In the genomic region with DNA sequence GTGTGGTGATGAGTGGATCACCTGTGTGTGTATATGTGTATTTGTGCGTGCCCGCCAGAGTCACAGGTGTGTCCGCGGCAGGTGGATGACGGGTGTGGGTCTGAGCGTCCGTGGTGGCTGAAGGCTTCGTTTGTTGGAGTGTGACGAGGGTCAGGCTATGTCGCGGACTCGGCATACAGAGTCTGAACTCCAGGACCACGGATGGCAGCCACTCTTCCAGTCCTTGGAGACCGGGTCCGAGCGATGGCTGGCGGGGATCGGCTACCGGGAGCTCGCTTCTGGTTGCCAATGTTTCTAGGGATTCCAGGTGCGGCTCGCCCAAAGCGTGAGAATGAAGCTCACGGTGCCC, we compare ENCODE assay signal across 8 mouse cellular contexts. TPM values are rescaled to one million over a fixed set of nuclear protein-coding genes. Genes with fewer than 3 reads are reported as not detected.
A peak's percentile ranks its signal among the peaks of the same experiment; 100 is the strongest.
DNase-seq lines count a peak whose midpoint lies in the region; ATAC-seq lines count a peak whose summit lies in the region.

No protein-coding gene starts in this region.

- no peak for ATAC-seq in hindbrain, embryonic 11.5 days (ENCODE audit: low FRiP score)
- ATAC-seq in midbrain, embryonic 12.5 days (ENCODE audit: low FRiP score, low read depth): peak; percentile 44; the same call in 1 of the 2 replicates
- ATAC-seq in granulocyte monocyte progenitor cell, adult 5-6 weeks (replicated peaks; ENCODE audit: poor library complexity, severe bottlenecking): no peak
- ATAC-seq in megakaryocyte progenitor cell, adult 5-6 weeks (replicated peaks; ENCODE audit: poor library complexity): no peak

- peaks cover 24% of the 10 kb centered on the region for H3K27me3 ChIP-seq in hindbrain, embryonic 11.5 days (ENCODE audit: control insufficient read depth, insufficient read depth, low read length)
- peaks cover 62% of the 10 kb centered on the region for H3K27me3 ChIP-seq in midbrain, embryonic 12.5 days

- WGBS in hindbrain, embryonic 11.5 days: under 1% methylated on average over 24 of the region's 24 CpGs
- 2% methylated on average over 24 of the region's 24 CpGs for WGBS in midbrain, embryonic 12.5 days

- no peaks in the 10 kb centered on the region; the same call in 1 of the 2 replicates for H3K4me1 ChIP-seq in brown adipose tissue, adult 24 weeks (ENCODE audit: control insufficient read depth, insufficient read depth, insufficient read length, low read length)
- peaks cover 12% of the 10 kb centered on the region for H3K4me1 ChIP-seq in hindbrain, embryonic 11.5 days (replicated peaks; ENCODE audit: control insufficient read depth, insufficient read depth, low read length)
- H3K4me1 ChIP-seq in midbrain, embryonic 12.5 days: peaks cover 22% of the 10 kb centered on the region

- H3K4me3 ChIP-seq in brown adipose tissue, adult 24 weeks (ENCODE audit: insufficient read depth, low read depth, low read length): peak overlapping the region; percentile 80
- H3K4me3 ChIP-seq in hindbrain, embryonic 11.5 days (ENCODE audit: low read depth, low read length): peak overlapping the region; percentile 47
- peak overlapping the region; percentile 55 for H3K4me3 ChIP-seq in midbrain, embryonic 12.5 days

- H3K4me2 ChIP-seq in hindbrain, embryonic 11.5 days (replicated peaks; ENCODE audit: low read depth, low read length): peak overlapping the region; percentile 89
- H3K4me2 ChIP-seq in midbrain, embryonic 12.5 days (replicated peaks): peak overlapping the region; percentile 78

- peak; percentile 25 to 58 for DNase-seq in kidney, postnatal 4 days
- no peak for DNase-seq in kidney, postnatal 10 days
- no peak for DNase-seq in hindbrain, embryonic 11.5 days (ENCODE audit: low spot score)
- DNase-seq in retina, postnatal 1 day: no peak

- peak overlapping the region; percentile 54 for H3K9ac ChIP-seq in hindbrain, embryonic 11.5 days (ENCODE audit: low read depth, low read length)
- peak overlapping the region; percentile 56 for H3K9ac ChIP-seq in midbrain, embryonic 12.5 days (replicated peaks)

- H3K9me3 ChIP-seq in hindbrain, embryonic 11.5 days (ENCODE audit: control insufficient read depth, low read length): no peaks in the 10 kb centered on the region
- H3K9me3 ChIP-seq in midbrain, embryonic 12.5 days: no peaks in the 10 kb centered on the region

- H3K27ac ChIP-seq in brown adipose tissue, adult 24 weeks (replicated peaks; ENCODE audit: low read depth, low read length): peak overlapping the region; percentile 92
- H3K27ac ChIP-seq in hindbrain, embryonic 11.5 days (ENCODE audit: low read depth, low read length): no peak overlapping the region
- no peak overlapping the region for H3K27ac ChIP-seq in midbrain, embryonic 12.5 days (replicated peaks)

- H3K36me3 ChIP-seq in hindbrain, embryonic 11.5 days (ENCODE audit: control insufficient read depth, insufficient read depth, low read length): no peaks in the 10 kb centered on the region
- no peaks in the 10 kb centered on the region for H3K36me3 ChIP-seq in midbrain, embryonic 12.5 days

RNA-seq across cellular contexts. Expression of a gene that starts 3.2 kb away (rescaled TPM):
- 36.2 and 74.0 TPM in 2 replicates for polyA plus RNA-seq in brown adipose tissue, adult 24 weeks (2012; ENCODE audit: insufficient read depth, insufficient read length, missing spikeins)
- 33.4 and 36.8 TPM in 2 replicates for polyA plus RNA-seq in hindbrain, embryonic 11.5 days (2014; fragmentation: Nextera tagmentation; extraction: Ambion mirVana)
- polyA plus RNA-seq in midbrain, embryonic 12.5 days (2016; fragmentation: Nextera tagmentation; extraction: Ambion mirVana): 23.5 and 24.8 TPM in 2 replicates
- total RNA-seq in granulocyte monocyte progenitor cell, adult 5-6 weeks (2014; fragmentation: Nextera tagmentation): 8.2 and 9.8 TPM in 2 replicates
- total RNA-seq in granulocyte monocyte progenitor cell, adult 5-6 weeks (2017): 1.3 and 3.2 TPM in 2 replicates
- 7.8 and 11.4 TPM in 2 replicates for total RNA-seq in megakaryocyte progenitor cell, adult 5-6 weeks (2015)
- total RNA-seq in megakaryocyte progenitor cell, adult 5-6 weeks (2017): 1.3 and 3.6 TPM in 2 replicates

RNA-seq across cellular contexts. Expression of a gene that starts 20.0 kb away (rescaled TPM):
- 0.32 TPM in 1 of 2 replicates, not detected in the other for polyA plus RNA-seq in brown adipose tissue, adult 24 weeks (2012; ENCODE audit: insufficient read depth, insufficient read length, missing spikeins)
- polyA plus RNA-seq in hindbrain, embryonic 11.5 days (2014; fragmentation: Nextera tagmentation; extraction: Ambion mirVana): 0.45 TPM in 1 of 2 replicates, not detected in the other
- 0.29 TPM in 1 of 2 replicates, not detected in the other for polyA plus RNA-seq in midbrain, embryonic 12.5 days (2016; fragmentation: Nextera tagmentation; extraction: Ambion mirVana)
- 318 and 350 TPM in 2 replicates for total RNA-seq in granulocyte monocyte progenitor cell, adult 5-6 weeks (2014; fragmentation: Nextera tagmentation)
- total RNA-seq in granulocyte monocyte progenitor cell, adult 5-6 weeks (2017): 315 and 369 TPM in 2 replicates
- total RNA-seq in megakaryocyte progenitor cell, adult 5-6 weeks (2015): 188 and 202 TPM in 2 replicates
- total RNA-seq in megakaryocyte progenitor cell, adult 5-6 weeks (2017): 286 and 295 TPM in 2 replicates

Comparison
In these comparisons a context has a peak if more than half of its experiments do, and no peak if none do; other contexts are left out.
1. DNase-seq: peak in kidney, postnatal 4 days (2 of 2); none in kidney, postnatal 10 days (single experiment), hindbrain, embryonic 11.5 days (single experiment) and retina, postnatal 1 day (single experiment).
2. Peak in every context shown above with its lines, with median percentiles within 50 percentile points of each other: H3K4me3 ChIP-seq.